Mouse (Mus musculus): Measurements from ENCODE around the gene Lrrc37a.
"Not testable (repeated sequence)": the region's sequence is repeated elsewhere in the genome, so short reads cannot be mapped to it uniquely, and the experiment has no call there.

The Lrrc37a gene

DNA sequence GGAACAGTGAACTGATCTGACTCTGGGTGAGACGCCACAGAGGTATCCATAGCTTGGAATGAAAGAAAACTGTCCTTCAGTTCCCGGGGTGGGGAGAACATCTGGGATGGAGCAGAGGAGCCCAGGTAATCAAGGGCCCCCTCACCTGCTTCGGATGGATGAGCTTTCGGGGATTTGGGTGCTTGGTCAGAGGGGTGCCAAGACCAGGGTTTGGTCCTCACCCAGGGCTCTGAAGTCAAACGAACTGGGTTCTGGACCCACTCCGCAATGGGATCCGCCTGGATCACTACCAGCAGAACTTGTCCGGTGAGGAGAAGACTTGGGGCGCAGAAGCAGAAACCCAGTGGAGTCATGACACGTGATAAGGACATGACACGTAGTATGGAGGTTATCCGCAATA lies at the start of gene Lrrc37a:
Lrrc37a (minus strand) TSS at position 101 of the 400 bp plus-strand sequence.
- no peak for DNase-seq (ENCODE audit: low read depth, low spot score)

DNA sequence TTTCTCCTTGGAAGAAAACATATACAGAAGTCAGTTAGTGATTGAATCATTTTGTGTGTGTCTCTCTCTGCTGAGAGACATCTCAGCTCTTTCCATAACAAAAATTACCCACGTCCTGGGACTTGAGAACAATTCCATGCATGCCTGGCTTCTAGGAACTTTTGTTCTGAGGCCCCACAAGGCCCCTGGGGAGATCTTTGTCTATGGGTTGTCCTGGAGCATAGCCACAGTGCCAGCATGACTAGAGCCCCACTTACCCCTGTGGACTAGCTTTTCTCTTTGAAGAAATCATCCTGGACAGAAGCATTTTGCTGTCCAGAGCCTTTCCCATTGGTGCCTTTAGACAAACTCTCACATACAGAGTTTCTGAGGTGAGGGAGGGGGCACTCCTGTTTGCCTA lies 30.6 kb upstream of the Lrrc37a start:
- DNase-seq (ENCODE audit: low read depth, low spot score) = not testable (repeated sequence)

GRCm38 (mm10) chr11:103512111-103512510 lies 7.7 kb upstream of the Lrrc37a start:
- no peak for DNase-seq (ENCODE audit: low read depth, low spot score)

DNA sequence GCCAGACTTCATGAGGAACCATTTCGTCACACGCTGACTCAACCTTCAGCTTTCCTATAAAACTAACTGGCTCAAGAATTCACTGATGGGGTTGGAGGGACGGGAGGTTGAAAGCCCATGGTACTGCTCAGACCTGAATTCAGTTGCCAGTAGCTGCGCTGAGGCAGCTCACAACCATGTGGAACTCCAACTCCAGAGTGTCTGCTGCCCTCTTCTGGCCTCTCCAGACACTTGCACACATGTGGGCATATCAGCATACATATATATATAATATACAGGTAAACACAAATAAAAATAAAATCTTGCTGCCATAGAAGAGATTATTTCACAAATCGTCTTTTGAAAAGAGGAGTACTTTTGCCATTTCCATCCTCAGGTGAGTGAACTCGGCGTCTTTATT lies 40.0 kb downstream of the Lrrc37a start:
- DNase-seq (ENCODE audit: low read depth, low spot score) = no peak

- DNase-seq (ENCODE audit: low read depth, low spot score) = not testable (repeated sequence)
Observed at GRCm38 (mm10) chr11:103451105-103451504, 53.3 kb downstream of the Lrrc37a start.

DNA sequence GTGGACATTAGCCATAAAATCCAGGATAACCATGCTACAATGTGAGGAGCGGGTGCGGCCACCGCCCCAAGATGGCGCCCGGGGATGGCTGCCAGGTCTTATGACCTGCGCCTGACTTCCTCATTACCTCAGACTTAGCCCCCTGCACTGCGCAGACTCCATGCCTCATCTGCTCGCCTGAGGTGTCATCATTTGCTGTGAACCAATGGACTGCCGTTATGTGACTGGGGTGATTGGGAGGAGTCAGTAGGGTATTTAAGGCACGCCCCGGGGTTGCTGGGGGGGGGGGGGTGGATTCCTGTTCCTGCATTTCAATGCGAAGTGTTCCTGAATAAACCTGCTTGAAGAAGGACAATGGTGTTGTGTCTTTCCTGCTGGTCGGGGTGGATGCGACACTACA lies 54.7 kb downstream of the Lrrc37a start:
- DNase-seq (ENCODE audit: low read depth, low spot score) = not testable (repeated sequence)

- no peak for DNase-seq (ENCODE audit: low read depth, low spot score)
Observed at GRCm38 (mm10) chr11:103443678-103444077, 60.7 kb downstream of the Lrrc37a start.

- no peak for DNase-seq (ENCODE audit: low read depth, low spot score)
Observed at GRCm38 (mm10) chr11:103436282-103436681, 68.1 kb downstream of the Lrrc37a start.

DNA sequence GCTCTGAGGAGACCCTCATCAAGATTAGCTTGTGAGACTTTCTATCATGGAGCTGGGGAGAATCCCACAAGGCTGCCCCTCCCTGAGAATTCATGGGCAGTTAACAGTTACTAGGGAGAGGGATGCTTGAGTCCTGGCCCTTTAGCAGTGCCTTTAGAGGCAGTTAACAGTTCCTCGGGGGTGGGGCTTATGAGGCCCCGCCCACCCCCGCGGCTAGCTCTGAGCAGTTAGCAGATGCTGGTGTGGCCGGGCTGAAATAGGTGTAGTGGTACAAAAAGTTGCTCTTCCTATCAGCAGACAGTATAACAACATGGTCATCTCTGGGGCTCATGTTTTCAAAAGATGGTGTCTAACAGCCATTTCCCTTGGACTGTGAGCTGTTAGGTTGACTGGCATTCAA lies 79.4 kb downstream of the Lrrc37a start:
- no peak for DNase-seq (ENCODE audit: low read depth, low spot score)

- DNase-seq (ENCODE audit: low read depth, low spot score) = no peak
Observed at GRCm38 (mm10) chr11:103419667-103420066, 84.7 kb downstream of the Lrrc37a start.

- DNase-seq (ENCODE audit: low read depth, low spot score) = no peak
Observed at GRCm38 (mm10) chr11:103419226-103419625, 85.2 kb downstream of the Lrrc37a start.

DNA sequence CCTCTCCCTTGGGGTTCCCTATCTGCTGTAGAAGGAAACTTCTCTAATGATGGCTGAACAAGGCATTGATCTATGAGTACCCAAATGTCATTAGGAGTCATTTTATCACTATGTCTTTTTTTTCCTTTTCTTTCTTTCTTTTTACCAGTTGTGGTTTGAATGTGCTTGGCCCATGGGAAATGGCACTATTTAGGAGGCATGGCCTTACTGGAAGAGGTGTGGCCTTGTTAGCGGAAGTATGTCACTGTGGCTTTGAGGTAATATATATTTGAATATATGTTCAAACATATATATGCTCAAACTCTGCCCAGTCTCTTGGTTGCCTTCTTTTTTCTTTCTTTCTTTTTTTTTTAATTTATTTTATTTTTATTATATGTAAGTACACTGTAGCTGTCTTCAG lies 90.9 kb downstream of the Lrrc37a start:
- DNase-seq (ENCODE audit: low read depth, low spot score) = no peak

DNA sequence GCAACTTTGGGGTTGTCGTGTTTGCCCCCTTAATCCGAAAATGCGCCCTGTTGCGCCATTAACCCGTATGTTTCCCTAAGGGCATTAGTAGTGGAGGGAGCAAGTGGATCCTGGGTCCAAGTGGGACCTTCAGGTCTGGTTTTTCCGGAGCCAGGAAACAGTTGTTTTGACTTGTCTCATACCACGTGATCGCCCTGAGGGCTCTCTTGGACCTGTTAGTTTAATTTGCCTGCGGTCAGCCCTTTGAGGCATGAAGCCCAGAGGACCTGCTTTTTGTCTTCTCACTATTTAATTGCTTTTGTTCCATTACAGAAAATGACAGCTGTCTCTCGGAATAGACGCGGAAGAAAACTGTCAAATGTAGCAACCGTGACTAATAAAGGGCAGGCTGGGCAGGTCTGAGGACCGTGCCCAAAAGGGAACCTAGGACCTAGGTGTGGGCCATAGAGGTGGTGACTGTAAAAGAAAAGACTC lies 91.4 kb downstream of the Lrrc37a start:
- peak; percentile 24 for DNase-seq (ENCODE audit: low read depth, low spot score)

DNA sequence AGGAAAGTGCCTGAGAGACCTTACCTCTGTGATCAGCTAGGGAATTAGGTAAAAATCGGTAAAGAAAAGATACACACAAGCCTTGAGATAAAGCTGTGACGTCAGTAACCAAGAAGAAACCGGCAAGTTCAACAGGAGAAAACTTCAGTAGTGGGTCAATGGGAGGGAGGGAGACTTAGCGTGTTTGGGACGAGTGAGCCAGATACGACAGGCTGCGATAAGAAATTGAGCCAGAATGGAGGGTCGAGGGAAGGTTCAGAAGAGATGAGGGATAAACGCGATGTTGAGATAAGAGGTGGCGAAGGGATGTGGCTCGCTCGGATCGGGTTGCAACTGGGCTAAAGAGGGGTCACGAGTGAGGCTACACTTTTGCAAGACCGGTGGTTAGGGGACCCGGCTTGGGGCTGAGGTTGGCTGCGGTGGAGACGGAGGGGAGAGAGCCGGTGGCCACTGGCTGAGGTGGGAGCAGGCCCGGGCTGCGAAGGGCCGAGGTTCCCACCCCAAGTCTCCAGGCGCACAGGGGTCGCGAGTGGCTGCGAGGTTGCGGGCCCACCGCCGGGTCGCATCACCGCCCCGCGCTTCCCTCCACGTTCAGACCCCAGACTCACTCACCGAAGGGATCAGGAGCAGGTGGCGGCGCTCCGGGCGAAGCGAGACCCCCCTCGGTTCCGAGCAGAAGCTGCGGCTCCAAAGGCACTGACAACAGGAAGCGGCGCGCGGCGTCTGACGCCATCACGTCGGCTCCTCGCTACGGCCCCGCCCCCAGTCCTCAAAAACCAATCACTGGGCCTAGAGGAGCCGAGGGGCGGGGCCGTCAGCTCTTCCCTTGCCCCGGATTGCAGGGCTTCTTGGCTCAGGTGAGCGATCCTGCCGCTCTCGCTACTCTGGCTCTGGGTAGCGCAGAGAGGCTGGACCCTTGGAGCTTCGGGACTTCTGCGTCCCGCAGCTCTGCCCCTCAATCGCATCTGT lies 92.1 kb downstream of the Lrrc37a start, which contains the start of gene Plekhm1:
Plekhm1 (minus strand) TSS at position 707 of the 969 bp plus-strand sequence.
- peak; percentile 92 for DNase-seq (ENCODE audit: low read depth, low spot score)

- DNase-seq (ENCODE audit: low read depth, low spot score) = no peak
Observed at GRCm38 (mm10) chr11:103411301-103411700, 93.1 kb downstream of the Lrrc37a start.

- no peak for DNase-seq (ENCODE audit: low read depth, low spot score)
Observed at GRCm38 (mm10) chr11:103408880-103409279, 95.5 kb downstream of the Lrrc37a start.

DNA sequence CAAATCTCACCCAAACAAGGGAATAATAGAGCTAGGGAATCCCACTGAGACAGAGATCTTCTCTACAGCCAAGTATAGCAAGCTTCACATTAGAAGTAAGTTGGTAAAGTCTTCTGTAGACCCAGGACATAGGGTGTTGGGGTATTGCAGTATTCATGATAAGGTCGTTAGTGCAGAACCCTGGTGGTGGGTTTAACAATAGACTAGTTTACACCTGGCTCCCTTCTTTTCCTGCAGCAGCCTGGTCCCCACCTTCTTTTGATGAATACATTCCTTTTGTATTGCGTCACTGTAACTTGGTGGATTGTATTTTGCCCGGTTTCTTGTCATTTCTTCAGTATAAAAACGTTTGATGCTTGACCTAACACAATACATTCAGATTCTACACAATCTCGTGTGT lies 97.3 kb downstream of the Lrrc37a start:
- DNase-seq (ENCODE audit: low read depth, low spot score) = not testable (repeated sequence)

- no peak for DNase-seq (ENCODE audit: low read depth, low spot score)
Observed at GRCm38 (mm10) chr11:103406551-103406950, 97.8 kb downstream of the Lrrc37a start.

GRCm38 (mm10) chr11:103405814-103406213 lies 98.6 kb downstream of the Lrrc37a start:
- DNase-seq (ENCODE audit: low read depth, low spot score) = no peak

GRCm38 (mm10) chr11:103404618-103405017 lies 99.8 kb downstream of the Lrrc37a start:
- no peak for DNase-seq (ENCODE audit: low read depth, low spot score)

GRCm38 (mm10) chr11:103403776-103404175 lies 100.6 kb downstream of the Lrrc37a start:
- no peak for DNase-seq (ENCODE audit: low read depth, low spot score)

- DNase-seq (ENCODE audit: low read depth, low spot score) = no peak
Observed at GRCm38 (mm10) chr11:103402738-103403137, 101.7 kb downstream of the Lrrc37a start.

DNA sequence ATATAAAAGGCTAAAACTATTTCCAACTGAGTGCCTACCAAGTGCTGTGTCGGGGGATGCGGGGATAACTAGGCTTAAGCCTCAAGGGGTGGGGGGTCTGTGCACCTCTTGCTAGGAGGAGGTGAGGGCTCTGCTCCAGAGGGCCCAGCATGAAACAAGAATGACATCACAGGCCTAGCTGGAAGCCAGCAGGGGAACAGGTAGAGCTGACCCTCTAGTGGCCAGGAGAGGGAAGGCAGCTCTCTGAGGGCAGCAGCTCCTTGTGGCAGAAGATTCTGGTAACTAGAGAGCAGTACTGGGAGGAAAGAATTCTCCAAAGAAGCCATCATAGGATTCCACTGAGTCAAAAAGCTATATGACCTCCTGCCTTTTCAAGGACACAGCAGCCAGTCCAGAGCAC lies 102.2 kb downstream of the Lrrc37a start:
- no peak for DNase-seq (ENCODE audit: low read depth, low spot score)
